Mouse (Mus musculus) adrenal gland, postnatal 25 days (tissue): ENCODE measurements around the gene Caln1. TPM values are rescaled to one million over a fixed set of nuclear protein-coding genes. Genes with fewer than 3 reads are reported as not detected.
"Not testable (repeated sequence)": the region's sequence is repeated elsewhere in the genome, so short reads cannot be mapped to it uniquely, and the experiment has no call there.

Experiments
- DNase-seq: peaks from one replicate; pipeline ENCODE4 v3.0.0; 2021; ENCODE audit warnings: mixed read lengths
- total RNA-seq: library from RNA; stranded (reverse); gene quantifications from 2 replicates; pipeline ENCODE4 v1.2.3, GENCODE M21; 2021

Caln1 gene
- total RNA-seq, 1 experiment from 2014 or later: 56.7 TPM

GRCm38 (mm10) chr5:130553916-130554315 is 184.7 kb downstream of the Caln1 start:
- DNase-seq: peak; percentile 27

- DNase-seq: peak; percentile 20
Measured at GRCm38 (mm10) chr5:130563146-130563545, 193.9 kb downstream of the Caln1 start.

- no peak for DNase-seq
Measured at GRCm38 (mm10) chr5:130566002-130566401, 196.7 kb downstream of the Caln1 start.

GRCm38 (mm10) chr5:130577581-130577980 is 208.3 kb downstream of the Caln1 start:
- DNase-seq: no peak

GRCm38 (mm10) chr5:130584042-130584441 is 214.8 kb downstream of the Caln1 start:
- DNase-seq: no peak

- DNase-seq: peak; percentile 18
Measured at GRCm38 (mm10) chr5:130586257-130586656, 217.0 kb downstream of the Caln1 start.

- DNase-seq: no peak
Measured at GRCm38 (mm10) chr5:130596541-130596940, 227.3 kb downstream of the Caln1 start.

- DNase-seq: no peak
Measured at GRCm38 (mm10) chr5:130613657-130614056, 244.4 kb downstream of the Caln1 start.

- DNase-seq: no peak
Measured at GRCm38 (mm10) chr5:130614209-130614608, 245.0 kb downstream of the Caln1 start.

GRCm38 (mm10) chr5:130620060-130620459 is 250.8 kb downstream of the Caln1 start:
- DNase-seq: no peak

- DNase-seq: peak; percentile 56
Measured at GRCm38 (mm10) chr5:130623206-130623605, 254.0 kb downstream of the Caln1 start.

- no peak for DNase-seq
Measured at GRCm38 (mm10) chr5:130627800-130628199, 258.5 kb downstream of the Caln1 start.

GRCm38 (mm10) chr5:130635397-130635796 is 266.1 kb downstream of the Caln1 start:
- DNase-seq: no peak

GRCm38 (mm10) chr5:130641881-130642280 is 272.6 kb downstream of the Caln1 start:
- DNase-seq: no peak

- DNase-seq: not testable (repeated sequence)
Measured at GRCm38 (mm10) chr5:130646126-130646525, 276.9 kb downstream of the Caln1 start.

GRCm38 (mm10) chr5:130658141-130658540 is 288.9 kb downstream of the Caln1 start:
- no peak for DNase-seq

- DNase-seq: no peak
Measured at GRCm38 (mm10) chr5:130666091-130666490, 296.8 kb downstream of the Caln1 start.

GRCm38 (mm10) chr5:130672588-130672987 is 303.3 kb downstream of the Caln1 start:
- no peak for DNase-seq

- DNase-seq: no peak
Measured at GRCm38 (mm10) chr5:130673092-130673491, 303.8 kb downstream of the Caln1 start.

- no peak for DNase-seq
Measured at GRCm38 (mm10) chr5:130677895-130678294, 308.6 kb downstream of the Caln1 start.

GRCm38 (mm10) chr5:130685911-130686658 is 316.8 kb downstream of the Caln1 start:
- peak; percentile 10 for DNase-seq

- DNase-seq: no peak
Measured at GRCm38 (mm10) chr5:130688385-130689138, 319.3 kb downstream of the Caln1 start.

GRCm38 (mm10) chr5:130691349-130691748 is 322.1 kb downstream of the Caln1 start:
- no peak for DNase-seq

- no peak for DNase-seq
Measured at GRCm38 (mm10) chr5:130699476-130699875, 330.2 kb downstream of the Caln1 start.
